Mouse (Mus musculus): ENCODE results near the gene Camta2.

The Camta2 gene

GRCm38 (mm10) chr11:70663101-70663500 lies 24.8 kb downstream of the Camta2 start:
- DNase-seq: no peak

DNA sequence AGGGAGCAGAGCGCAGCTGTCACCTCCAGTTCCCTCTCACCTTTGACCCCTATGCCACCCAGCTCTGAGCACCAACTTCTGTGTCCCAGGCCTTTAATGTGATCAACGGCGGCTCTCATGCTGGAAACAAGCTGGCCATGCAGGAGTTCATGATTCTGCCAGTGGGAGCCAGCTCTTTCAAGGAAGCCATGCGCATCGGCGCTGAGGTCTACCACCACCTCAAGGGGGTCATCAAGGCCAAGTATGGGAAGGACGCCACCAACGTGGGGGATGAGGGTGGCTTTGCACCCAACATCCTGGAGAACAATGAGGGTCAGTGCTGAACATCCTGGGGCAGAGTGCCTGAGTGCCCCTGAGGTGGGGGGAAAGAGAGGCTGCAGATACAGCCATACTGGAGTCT lies 27.3 kb downstream of the Camta2 start:
- no peak for DNase-seq

DNA sequence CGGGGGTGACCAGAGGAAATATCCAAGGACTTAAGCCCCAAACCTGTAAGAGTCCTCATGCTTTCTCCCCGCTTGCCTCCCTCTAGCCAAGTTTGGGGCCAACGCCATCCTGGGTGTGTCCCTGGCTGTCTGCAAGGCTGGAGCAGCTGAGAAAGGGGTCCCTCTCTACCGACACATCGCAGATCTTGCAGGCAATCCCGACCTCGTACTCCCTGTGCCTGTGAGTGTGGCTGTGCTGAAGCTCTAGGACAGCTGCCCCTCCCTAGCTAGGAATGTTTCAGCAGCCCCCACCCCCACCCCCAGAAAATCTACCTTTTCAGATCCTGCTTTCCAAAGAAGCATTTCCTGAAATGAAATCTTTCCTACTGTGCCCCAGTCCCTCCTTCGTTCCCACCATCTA lies 29.0 kb downstream of the Camta2 start:
- no peak for DNase-seq

DNA sequence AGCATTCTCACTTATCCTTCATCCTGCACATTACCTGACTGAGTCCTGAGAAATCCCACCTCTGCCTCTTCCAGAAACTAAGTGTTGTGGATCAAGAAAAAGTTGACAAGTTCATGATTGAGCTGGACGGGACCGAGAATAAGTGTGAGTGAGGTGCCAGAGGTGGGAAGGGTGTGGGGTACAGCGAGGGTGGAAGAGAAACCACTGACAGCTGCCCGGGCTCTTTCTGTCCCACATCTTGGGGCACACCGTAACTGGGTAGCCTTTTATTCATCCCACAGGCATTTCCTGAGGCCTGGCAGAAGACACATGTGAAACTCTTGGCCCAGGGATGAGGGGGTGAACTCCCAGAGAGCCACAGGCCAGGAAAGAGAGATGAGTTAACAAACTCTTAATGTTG lies 29.4 kb downstream of the Camta2 start:
- DNase-seq: no peak

- no peak for DNase-seq
Observed at GRCm38 (mm10) chr11:70657991-70658390, 29.9 kb downstream of the Camta2 start.

DNA sequence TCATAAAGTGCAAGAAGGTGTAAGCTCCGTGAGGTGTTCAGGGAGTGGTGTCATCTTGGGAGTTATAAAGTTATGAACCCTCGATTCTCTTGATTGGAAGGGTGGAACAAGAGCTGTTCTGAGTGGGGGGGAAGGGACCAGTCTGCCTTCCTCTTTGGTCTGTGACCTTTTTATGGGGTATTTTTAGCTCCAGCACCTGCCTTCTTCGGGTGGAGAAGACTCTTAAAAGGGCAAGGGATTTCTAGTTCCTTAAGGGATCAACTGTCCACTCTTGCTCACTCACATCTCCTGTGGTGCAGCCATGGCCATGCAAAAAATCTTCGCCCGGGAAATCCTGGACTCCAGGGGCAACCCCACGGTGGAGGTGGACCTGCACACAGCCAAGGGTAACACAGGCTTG lies 30.3 kb downstream of the Camta2 start:
- no peak for DNase-seq

DNA sequence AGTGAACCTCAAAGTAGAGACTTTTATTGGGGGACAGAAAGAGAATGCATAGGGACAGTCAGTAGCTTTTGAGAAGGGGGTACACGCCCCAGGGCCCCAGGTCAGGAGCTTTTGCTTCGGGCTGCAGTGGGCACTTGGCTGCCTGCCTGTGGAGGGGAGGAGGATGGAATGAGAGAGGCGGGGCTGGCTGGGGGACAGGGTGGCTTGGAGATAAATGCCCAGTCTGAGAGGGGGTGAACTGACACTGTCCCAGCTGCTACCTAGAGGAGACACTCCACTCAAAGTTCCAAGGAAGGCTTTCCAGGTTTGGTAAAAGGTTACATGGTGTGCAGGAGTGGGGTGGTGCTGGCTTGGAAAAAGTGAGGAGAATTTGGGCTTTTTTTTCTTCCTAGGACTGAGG lies 30.9 kb downstream of the Camta2 start, which contains the start of gene Eno3:
Gene Eno3, plus strand, starts transcription at position 239 of the 400 bp plus-strand sequence.
- peak; percentile 50 to 52 for DNase-seq

DNA sequence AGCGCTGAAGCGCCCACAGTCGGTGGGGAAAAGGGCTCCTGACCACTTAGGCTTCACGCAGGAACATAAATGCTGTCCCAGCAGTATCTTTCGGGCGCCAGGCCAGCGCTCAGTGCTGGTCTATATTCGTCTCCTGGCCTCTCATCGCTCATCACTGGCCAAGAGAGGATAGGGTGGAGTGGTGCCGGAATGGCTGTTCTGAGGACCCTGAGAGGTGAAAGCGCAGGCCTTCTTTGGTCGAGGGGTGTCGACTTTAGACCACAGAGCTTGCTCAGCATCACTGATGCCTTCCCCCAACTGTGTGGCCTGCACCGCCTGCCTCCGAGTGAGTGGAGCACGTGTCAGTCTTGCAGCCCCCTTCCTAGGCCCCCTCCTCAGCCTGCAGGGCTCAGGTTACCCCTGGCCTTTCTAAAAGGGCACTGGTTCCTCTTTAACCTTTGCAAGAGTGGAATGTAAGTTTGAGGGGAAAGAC lies 31.4 kb downstream of the Camta2 start:
- DNase-seq: peak; percentile 56 to 72

GRCm38 (mm10) chr11:70655571-70656455 lies 32.1 kb downstream of the Camta2 start:
- DNase-seq: peak; percentile 70 to 81

DNA sequence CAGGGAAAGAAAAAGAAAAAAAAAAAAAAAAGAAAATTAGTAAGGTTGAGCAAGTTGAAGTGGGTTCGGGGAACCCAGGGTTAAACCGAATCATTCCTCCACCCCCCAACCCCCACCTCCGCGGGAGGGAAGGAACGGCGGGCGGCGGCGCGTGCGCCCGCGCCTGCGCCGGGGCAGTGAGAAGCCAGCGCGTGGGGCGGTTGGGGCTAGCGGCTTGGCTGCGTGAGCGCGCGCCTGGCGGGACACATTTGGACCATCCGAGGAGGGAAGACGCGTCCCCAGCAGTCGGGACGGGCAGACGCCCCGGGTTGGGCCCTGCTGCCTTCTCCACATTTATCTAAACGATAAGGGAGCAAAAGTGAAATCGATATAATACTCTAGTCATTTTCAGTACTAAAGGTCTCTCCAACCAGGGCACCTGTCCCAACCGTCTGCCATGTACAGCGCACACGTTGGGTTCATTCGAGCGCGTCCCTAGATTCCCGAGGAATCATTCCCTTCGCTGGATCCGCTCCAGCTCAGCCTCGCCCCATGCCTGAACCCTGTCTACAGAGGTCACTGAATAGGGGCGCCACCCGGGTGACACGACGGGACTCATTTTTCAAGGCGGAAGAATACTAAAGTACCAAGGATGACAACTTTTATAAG lies 32.9 kb downstream of the Camta2 start:
- peak; percentile 89 to 93 for DNase-seq

GRCm38 (mm10) chr11:70654198-70654922 lies 33.5 kb downstream of the Camta2 start, which contains the start of gene Pfn1:
Gene Pfn1, minus strand, starts transcription at chr11:70654644.
- peak; percentile 86 to 92 for DNase-seq

DNA sequence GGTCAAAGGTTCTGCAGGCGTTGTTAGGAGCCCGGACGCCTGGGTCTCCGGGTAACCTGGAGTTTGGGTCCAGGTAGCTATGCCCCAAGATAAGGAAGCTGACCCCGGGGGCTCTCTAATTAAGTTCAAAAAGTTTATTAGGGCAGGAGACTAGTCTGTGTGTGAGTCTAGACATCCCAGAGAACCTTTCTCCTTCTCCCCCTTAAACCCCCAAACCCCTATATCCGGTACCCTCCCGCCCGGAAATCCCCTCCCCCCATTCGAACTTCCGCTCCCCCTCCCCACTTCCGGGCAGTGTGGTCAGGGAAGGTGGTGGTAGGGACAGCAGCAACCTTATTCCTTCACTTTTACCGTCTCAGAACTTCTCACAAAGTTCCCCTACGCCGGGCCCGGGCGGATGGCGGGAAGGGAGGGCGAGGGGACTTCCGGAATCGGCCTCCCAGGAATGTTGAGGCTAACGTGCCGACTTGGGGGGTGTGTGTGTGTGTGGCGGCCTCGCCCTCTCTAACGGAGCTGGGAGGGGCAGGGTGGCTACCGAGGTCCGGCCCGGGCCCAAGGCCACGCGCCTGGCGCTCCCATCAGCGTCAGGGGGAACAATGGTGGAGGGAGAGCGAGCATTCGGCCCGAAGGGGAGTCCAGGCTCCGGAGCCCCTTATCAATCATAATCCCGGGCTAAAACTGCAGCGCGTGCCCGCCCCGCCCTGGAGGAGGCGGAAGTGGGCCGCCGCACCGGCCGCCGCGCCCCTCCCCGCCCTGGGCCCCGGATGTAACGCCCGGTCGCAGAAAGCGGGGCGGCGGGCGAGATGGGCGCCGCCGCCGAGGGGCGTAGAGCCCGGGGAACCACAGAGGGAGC lies 34.3 kb downstream of the Camta2 start:
- peak; percentile 76 to 86 for DNase-seq

DNA sequence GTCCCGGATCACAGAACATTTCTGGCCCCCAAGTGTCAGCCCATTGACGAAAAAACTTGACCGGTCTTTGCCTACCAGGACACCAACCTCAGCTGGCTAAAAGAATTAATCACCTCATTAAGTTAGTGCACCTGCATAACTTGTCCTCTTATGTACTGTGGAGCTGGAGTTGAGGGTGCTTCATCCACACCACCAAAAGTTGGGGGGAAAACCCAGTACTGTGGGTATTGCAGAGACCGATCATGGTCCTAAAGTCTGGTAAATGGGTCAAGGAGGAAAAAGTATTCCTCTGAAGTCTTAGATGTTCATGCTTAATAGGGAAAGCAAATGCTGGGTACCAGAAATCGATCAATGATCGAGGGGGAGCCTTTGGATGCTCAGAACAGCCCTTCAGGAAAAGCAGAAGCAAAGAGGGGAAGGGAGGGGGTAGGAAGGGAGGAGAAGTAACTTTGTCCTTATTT lies 35.0 kb downstream of the Camta2 start:
- DNase-seq: no peak

DNA sequence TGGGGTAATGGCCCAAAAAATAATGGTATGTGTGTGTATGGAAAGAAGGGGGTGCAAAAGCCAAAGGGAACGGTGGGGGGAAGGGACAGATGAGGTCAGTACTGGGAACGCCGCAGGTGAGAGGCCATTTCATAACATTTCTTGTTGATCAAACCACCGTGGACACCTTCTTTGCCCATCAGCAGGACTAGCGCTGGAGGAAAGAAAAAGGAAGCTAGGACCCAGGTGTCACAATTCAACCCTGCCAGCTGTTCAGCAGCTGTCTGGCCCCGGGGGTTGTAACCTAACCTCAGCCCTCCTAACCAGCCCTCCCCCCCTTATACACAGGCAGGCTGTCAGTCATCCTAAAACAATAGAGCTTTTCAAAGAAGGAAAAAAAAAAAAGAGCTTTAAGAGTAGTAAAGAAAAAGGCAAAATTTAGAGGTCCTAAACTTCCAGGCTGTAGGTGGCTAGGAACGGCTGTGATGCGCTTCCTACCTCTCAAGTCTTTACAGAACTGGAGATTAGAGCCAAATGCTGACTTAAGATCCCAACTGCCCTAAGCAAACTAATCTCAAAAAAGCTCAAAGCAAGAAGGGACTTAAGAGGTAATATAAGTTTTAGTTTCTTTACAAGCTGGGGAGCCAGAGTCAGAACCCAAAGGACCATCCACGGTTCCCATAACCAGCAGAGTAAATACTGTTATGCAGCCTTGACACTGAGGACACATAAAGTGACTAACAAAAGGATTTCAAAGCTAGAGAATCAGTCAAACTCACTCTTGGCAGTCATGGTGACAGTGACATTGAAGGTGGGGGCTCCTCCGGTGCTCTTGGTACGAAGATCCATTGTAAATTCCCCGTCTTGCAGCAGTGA lies 35.6 kb downstream of the Camta2 start:
- DNase-seq: peak in 1 of 2 experiments; percentile 43

- DNase-seq: no peak
Observed at GRCm38 (mm10) chr11:70651391-70651790, 36.5 kb downstream of the Camta2 start.

GRCm38 (mm10) chr11:70650322-70651175 lies 37.4 kb downstream of the Camta2 start:
- DNase-seq: no peak

- no peak for DNase-seq
Observed at GRCm38 (mm10) chr11:70649185-70649734, 38.6 kb downstream of the Camta2 start.

- no peak for DNase-seq
Observed at GRCm38 (mm10) chr11:70648512-70648911, 39.4 kb downstream of the Camta2 start.

DNA sequence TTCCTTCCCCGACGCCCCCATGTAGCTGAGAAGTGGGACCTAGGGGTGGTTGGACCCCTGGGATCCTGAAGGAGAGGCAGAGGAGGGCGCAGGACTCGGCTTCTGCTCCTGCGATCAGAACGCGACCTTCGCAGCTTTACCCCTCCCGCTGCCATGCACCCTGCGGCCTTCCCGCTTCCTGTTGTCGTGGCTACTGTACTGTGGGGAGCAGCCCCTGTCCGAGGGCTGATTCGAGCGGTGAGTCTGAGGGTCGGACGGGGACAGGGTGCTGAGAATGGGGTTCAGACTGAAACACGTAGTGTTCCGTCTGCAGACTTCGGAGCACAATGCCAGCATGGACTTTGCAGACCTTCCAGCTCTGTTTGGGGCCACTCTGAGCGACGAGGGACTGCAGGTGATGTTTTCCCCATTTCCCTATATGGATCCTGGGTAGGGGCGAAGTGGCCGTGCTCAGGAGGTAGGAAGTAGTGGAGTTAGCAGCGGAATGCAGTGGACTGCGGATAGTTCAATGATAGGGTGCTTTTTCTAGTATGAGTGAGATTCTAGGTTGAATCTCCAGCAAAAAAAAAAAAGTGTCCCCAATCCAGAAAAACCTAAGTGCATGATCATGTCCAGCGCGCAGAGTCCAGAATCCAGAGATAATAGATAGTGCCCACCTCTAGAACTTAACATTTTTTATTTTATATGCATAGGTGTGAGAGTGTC lies 40.0 kb downstream of the Camta2 start:
- peak; percentile 54 to 64 for DNase-seq
